Mouse (Mus musculus) adrenal gland, postnatal 14 days (tissue): ENCODE data around the gene Spon1. TPM values are rescaled to one million over a fixed set of nuclear protein-coding genes. Genes with fewer than 3 reads are reported as not detected.

Source experiments
- DNase-seq: peaks from one replicate; pipeline ENCODE4 v3.0.0; 2021; ENCODE audit warnings: mixed read lengths
- total RNA-seq: library from RNA; stranded (reverse); gene quantifications from 2 replicates; pipeline ENCODE4 v1.2.3, GENCODE M21; 2021

Spon1 gene
- total RNA-seq, 1 experiment from 2014 or later: 9.9 TPM

GRCm38 (mm10) chr7:114090892-114091545 is 325.2 kb downstream of the Spon1 start:
- DNase-seq: no peak
